Mouse (Mus musculus) testis, adult 2 months (tissue): ENCODE results near the gene Aff1. TPM values are rescaled to one million over a fixed set of nuclear protein-coding genes. Genes with fewer than 3 reads are reported as not detected.

ENCODE experiments used
- H3K27ac ChIP-seq: fragments of 200-500 bp; 2 replicates; pipeline ENCODE4 v1.5.1; 2012; ENCODE audit warnings: low read depth, low read length; ENCODE audit not compliant: control insufficient read depth, insufficient read depth
- H3K27me3 ChIP-seq: fragments of 200-500 bp; 2 replicates; pipeline ENCODE4 v1.6.1; 2012; ENCODE audit warnings: mild to moderate bottlenecking, low read length, moderate library complexity; ENCODE audit not compliant: control insufficient read depth, insufficient read depth
- H3K36me3 ChIP-seq: fragments of 200-500 bp; 2 replicates; pipeline ENCODE4 v1.6.1; 2012; ENCODE audit warnings: mild to moderate bottlenecking, low read length; ENCODE audit not compliant: control insufficient read depth, insufficient read depth
- H3K4me1 ChIP-seq: fragments of 200-500 bp; 2 replicates; pipeline ENCODE4 v1.6.1; 2012; ENCODE audit warnings: low read length; ENCODE audit not compliant: control insufficient read depth, insufficient read depth
- H3K4me3 ChIP-seq: fragments of 200-500 bp; 2 replicates; pipeline ENCODE4 v1.5.1; 2012; ENCODE audit warnings: low read depth, mild to moderate bottlenecking, low read length, moderate library complexity, mixed read lengths; ENCODE audit not compliant: control insufficient read depth
- CTCF ChIP-seq: fragments of 200-500 bp; IDR thresholded peaks from 2 replicates; pipeline ENCODE4 v1.5.1; 2012; ENCODE audit warnings: low read depth, mild to moderate bottlenecking, inconsistent platforms, low read length, moderate library complexity; ENCODE audit not compliant: control insufficient read depth, insufficient read depth, insufficient replicate concordance
- POLR2A ChIP-seq: fragments of 200-500 bp; IDR thresholded peaks from 2 replicates; pipeline ENCODE4 v1.6.1; 2012; ENCODE audit warnings: low read depth, mild to moderate bottlenecking, inconsistent platforms, low read length, moderate library complexity; ENCODE audit not compliant: control insufficient read depth
- polyA plus RNA-seq: library from polyadenylated mRNA; depleted of rRNA; stranded (reverse); fragments of >200 nt; gene quantifications from 2 replicates; pipeline ENCODE4 v1.2.3, GENCODE M21; 2012; rRNA removed

Gene Aff1
- polyA plus RNA-seq = 1.3 and 1.4 TPM in 2 replicates

DNA sequence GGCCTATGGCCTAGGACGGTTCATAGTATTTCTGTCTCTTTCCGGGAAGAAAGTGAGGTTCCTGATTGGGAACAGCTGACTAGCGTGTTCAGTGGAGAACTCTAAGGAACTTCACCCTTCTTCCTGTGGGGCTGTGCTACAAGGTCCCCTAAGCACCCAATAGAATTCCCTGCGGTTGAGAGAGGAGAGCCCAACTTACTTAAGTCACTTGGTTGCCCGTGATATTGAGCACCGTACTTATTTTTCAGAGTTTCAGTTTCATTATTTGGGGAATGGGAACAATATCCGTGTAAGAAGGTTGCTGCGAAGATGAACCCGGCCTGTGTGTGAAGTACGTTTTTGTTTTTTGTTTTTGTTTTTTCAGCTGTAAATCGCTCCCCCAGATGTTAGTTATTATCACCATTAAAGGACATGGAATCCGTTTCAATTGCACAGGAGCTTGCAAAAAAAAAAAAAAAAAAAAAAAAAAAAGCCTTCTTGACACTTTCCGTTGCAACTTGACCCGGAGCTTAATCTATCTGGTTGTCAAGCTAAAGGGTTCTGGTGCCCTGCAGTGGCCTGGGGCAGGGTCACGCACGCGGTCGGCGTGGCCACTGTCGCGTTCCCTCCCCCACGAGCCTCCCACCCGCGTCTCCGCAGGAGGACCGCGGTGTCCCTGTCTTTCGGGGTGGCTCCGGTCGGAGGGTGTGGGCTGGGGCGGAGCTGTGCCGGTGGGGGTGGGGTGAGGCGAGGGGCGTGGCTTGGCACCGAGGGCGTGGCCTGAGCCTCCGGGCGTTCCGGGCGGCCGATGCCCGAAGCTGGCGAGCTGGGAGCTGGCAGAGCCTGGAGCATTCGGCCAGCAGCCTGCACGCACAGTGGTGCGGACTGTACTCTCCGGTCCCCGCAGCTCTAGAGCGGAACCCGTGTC is at the start of gene Aff1:
Gene Aff1, plus strand, starts transcription at position 751 of the 907 bp plus-strand sequence.
- Histone ChIP-seq H3K27ac (peak within 1 kb of the TSS; percentile 78), H3K36me3 (no peaks in the 10 kb centered on the region), H3K27me3 (no peaks in the 10 kb centered on the region), H3K4me3 (peak within 1 kb of the TSS; percentile 85), H3K4me1 (peaks cover 14% of the 10 kb centered on the region)
- TF ChIP-seq CTCF (no peak), POLR2A (peak; percentile 84)

GRCm38 (mm10) chr5:103644167-103644566 is 48.0 kb upstream of the Aff1 start:
- Histone ChIP-seq H3K27ac (no peak overlapping the region), H3K4me3 (no peak overlapping the region), H3K36me3 (no peaks in the 10 kb centered on the region), H3K4me1 (no peaks in the 10 kb centered on the region), H3K27me3 (no peaks in the 10 kb centered on the region)
- no peak for TF ChIP-seq POLR2A
- TF ChIP-seq CTCF = no peak

DNA sequence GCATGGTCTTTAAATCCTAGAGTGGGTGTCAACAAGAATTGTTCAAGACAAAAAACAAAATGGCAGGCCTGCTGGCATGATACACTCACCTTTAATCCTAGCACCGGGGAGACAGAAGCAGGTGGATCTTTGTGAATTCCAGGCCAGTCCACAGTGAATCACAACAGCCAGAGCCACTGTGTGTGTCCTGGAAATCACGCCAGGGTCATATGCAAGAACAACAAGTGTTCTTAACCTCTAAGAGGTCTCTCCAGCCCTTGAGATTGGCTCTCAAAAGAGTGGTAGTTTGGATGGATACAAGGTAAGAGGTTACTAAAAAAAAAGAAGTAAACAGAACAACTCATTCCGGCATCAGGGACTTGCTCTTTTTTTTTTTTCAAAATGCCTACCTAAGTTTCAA is 44.9 kb upstream of the Aff1 start:
- no peak overlapping the region for H3K27ac ChIP-seq
- TF ChIP-seq CTCF (no peak), POLR2A (no peak)
- no peaks in the 10 kb centered on the region for H3K27me3 ChIP-seq
- H3K4me3 ChIP-seq = no peak overlapping the region
- H3K4me1 ChIP-seq = no peaks in the 10 kb centered on the region
- H3K36me3 ChIP-seq = no peaks in the 10 kb centered on the region

DNA sequence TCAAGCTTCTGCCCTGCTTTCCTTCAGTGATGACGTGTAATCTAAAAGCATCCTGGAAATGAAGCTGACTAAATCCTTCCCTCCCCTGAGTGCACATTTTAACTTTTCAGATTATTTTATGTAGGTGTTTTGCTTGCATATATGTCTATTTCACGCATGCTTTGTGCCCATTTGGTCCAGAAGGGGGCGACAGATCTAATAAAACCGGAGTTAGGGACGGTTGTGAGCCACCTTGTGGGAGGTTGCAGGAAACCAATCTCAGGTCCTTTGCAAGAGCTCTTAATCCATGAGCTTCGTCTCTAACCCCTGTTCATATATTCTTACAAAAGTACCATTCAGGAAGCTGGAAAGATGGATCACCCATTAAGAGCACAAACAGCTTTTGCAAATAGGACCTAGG is 37.9 kb upstream of the Aff1 start:
- no peaks in the 10 kb centered on the region for H3K36me3 ChIP-seq
- H3K27ac ChIP-seq = no peak overlapping the region
- no peaks in the 10 kb centered on the region for H3K27me3 ChIP-seq
- TF ChIP-seq POLR2A (no peak), CTCF (peak; percentile 19; the same call in 1 of the 2 replicates)
- peak overlapping the region; percentile 90 for H3K4me3 ChIP-seq
- H3K4me1 ChIP-seq = no peaks in the 10 kb centered on the region

- Histone ChIP-seq H3K36me3 (no peaks in the 10 kb centered on the region), H3K27me3 (no peaks in the 10 kb centered on the region), H3K27ac (no peak overlapping the region), H3K4me1 (no peaks in the 10 kb centered on the region), H3K4me3 (peak overlapping the region; percentile 90)
- no peak for TF ChIP-seq POLR2A
Observed at GRCm38 (mm10) chr5:103654780-103655179, 37.4 kb upstream of the Aff1 start.

DNA sequence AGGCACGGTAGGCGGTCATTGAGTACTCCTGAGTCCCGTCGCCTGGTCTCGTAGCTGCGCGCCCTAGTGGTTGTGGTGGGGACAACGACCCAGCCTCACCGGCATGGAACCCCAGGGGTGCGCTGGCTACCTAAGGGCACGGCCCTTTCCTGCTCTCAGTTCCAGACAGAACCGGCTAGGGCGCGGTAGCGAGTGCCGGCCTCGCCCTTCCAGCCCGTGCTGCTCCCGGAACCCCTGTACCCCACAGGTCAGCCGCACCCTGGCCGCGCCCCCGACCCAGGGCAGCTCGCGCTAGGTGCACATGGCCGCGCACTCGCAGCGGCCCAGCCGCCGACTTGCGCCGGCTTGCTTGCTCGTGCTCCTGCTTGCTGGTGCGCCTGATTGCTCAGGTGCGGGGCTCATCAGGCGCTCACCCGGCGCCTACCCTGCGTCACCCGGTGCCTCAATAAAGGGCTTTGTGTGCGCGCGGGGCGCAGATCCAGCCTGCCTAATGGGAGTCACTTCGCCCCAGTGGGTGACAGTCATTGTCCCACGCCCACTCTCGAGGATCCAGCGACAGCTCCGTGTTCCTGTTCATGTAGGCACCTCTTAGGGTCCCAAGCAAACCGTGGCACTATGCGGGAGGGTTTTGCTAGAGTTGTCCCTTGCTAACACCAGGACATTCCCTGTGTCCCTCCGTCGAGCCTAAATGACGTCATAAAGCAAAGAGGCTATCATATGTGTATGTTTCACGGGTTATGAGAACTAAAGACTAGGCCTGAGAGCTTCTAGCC is 36.6 kb upstream of the Aff1 start, which contains the start of gene 1700016H13Rik:
Gene 1700016H13Rik, minus strand, starts transcription at position 665 of the 773 bp plus-strand sequence.
- Histone ChIP-seq H3K4me3 (peak within 1 kb of the TSS; percentile 90), H3K36me3 (no peaks in the 10 kb centered on the region), H3K27ac (peak within 1 kb of the TSS; percentile 41; the same call in 1 of the 2 replicates), H3K27me3 (no peaks in the 10 kb centered on the region), H3K4me1 (no peaks in the 10 kb centered on the region)
- peak; percentile 54; the same call in 1 of the 2 replicates for TF ChIP-seq POLR2A
- peak; percentile 60; the same call in 1 of the 2 replicates for TF ChIP-seq CTCF

- H3K36me3 ChIP-seq = no peaks in the 10 kb centered on the region
- TF ChIP-seq POLR2A (no peak), CTCF (no peak)
- no peak overlapping the region for H3K4me3 ChIP-seq
- no peak overlapping the region for H3K27ac ChIP-seq
- no peaks in the 10 kb centered on the region for H3K27me3 ChIP-seq
- no peaks in the 10 kb centered on the region for H3K4me1 ChIP-seq
Observed at GRCm38 (mm10) chr5:103658921-103659320, 33.3 kb upstream of the Aff1 start.
